Mouse (Mus musculus) hindbrain, postnatal 0 days (tissue): ENCODE measurements around the gene Bcl2l13. TPM values are rescaled to one million over a fixed set of nuclear protein-coding genes. Genes with fewer than 3 reads are reported as not detected.

Experiments used
- ATAC-seq: fragments of 200-750 bp; cut with Nextera tagmentation; 2 replicates; pipeline ENCODE4 v1.8.0; 2017; ENCODE audit warnings: mild to moderate bottlenecking, moderate TSS enrichment, moderate library complexity
- DNase-seq: peaks from one replicate; pipeline ENCODE4 v3.0.0-alpha.2; 2015; ENCODE audit warnings: low spot score
- H3K27ac ChIP-seq: fragments of 300-500 bp; sonication (generic); 2 replicates; pipeline ENCODE4 v1.5.1; 2014; ENCODE audit warnings: mild to moderate bottlenecking
- H3K27me3 ChIP-seq: fragments of 300-500 bp; sonication (generic); 2 replicates; pipeline ENCODE4 v1.6.1; 2014; ENCODE audit warnings: low read length, mixed read lengths; ENCODE audit not compliant: insufficient read depth
- H3K36me3 ChIP-seq: fragments of 300-500 bp; sonication (generic); 2 replicates; pipeline ENCODE4 v1.6.1; 2014; ENCODE audit warnings: low read length, mixed read lengths; ENCODE audit not compliant: insufficient read depth
- H3K4me1 ChIP-seq: fragments of 300-500 bp; sonication (generic); 2 replicates; pipeline ENCODE4 v1.6.1; 2014; ENCODE audit warnings: antibody characterized with exemption, low read length, mixed read lengths; ENCODE audit not compliant: insufficient read depth
- H3K4me2 ChIP-seq: fragments of 300-500 bp; sonication (generic); 2 replicates; pipeline ENCODE4 v1.6.1; 2014; ENCODE audit warnings: low read depth, mild to moderate bottlenecking, low read length, moderate library complexity, mixed read lengths
- H3K4me3 ChIP-seq: fragments of 300-500 bp; sonication (generic); 2 replicates; pipeline ENCODE4 v1.5.1; 2014; ENCODE audit warnings: low read length
- H3K9ac ChIP-seq: fragments of 300-500 bp; sonication (generic); replicated peaks from 2 replicates; pipeline ENCODE4 v1.6.1; 2014; ENCODE audit warnings: mild to moderate bottlenecking, low read length, moderate library complexity, mixed read lengths
- H3K9me3 ChIP-seq: fragments of 300-500 bp; sonication (generic); 2 replicates; pipeline ENCODE4 v1.6.1; 2016; ENCODE audit warnings: low read length, mixed read lengths
- CTCF ChIP-seq: IDR thresholded peaks from 2 replicates; pipeline ENCODE4 v1.5.1; 2016; ENCODE audit warnings: antibody characterized with exemption, control low read depth, low read depth
- WGBS: fragments of 180-500 bp; shearing (Covaris S2); extraction: QIAGEN DNeasy Blood & Tissue Kit; methylation state at CpG from one replicate; pipeline ENCODE4 v1.1.7; 2014; 5-methylcytosine and 5-hydroxymethylcytosine counted together
- polyA plus RNA-seq: library from polyadenylated mRNA; unstranded; fragments of >200 nt; fragmentation: Nextera tagmentation; extraction: Ambion mirVana; gene quantifications from 2 replicates; pipeline ENCODE4 v1.2.1, GENCODE M21; 2015
- total RNA-seq: library from RNA; depleted of rRNA; stranded (reverse); fragments of >200 nt; gene quantifications from 2 replicates; pipeline ENCODE4 v1.2.3, GENCODE M21; 2014

Gene Bcl2l13
- total and polyA plus RNA-seq, 2 experiments from 2014 or later: 25.5 to 177 TPM

GRCm38 (mm10) chr6:120819294-120819693 is 16.7 kb upstream of the Bcl2l13 start:
- no peak for ATAC-seq

GRCm38 (mm10) chr6:120820144-120820543 is 15.9 kb upstream of the Bcl2l13 start:
- H3K4me3 ChIP-seq: no peak overlapping the region
- no peaks in the 10 kb centered on the region for H3K27me3 ChIP-seq
- no peak for TF ChIP-seq CTCF
- no peak overlapping the region for H3K9ac ChIP-seq
- H3K27ac ChIP-seq: no peak overlapping the region
- no peak for ATAC-seq
- H3K9me3 ChIP-seq: no peaks in the 10 kb centered on the region
- DNase-seq: no peak
- peaks cover 18% of the 10 kb centered on the region for H3K36me3 ChIP-seq
- H3K4me2 ChIP-seq: no peak overlapping the region
- 92% methylated on average over 5 of the region's 5 CpGs for WGBS
- peaks cover 10% of the 10 kb centered on the region; the same call in 1 of the 2 replicates for H3K4me1 ChIP-seq

More at GRCm38 (mm10) chr6:120819294-120819693, 16.7 kb upstream of the Bcl2l13 start:
- no peak for TF ChIP-seq CTCF
- no peak overlapping the region for H3K4me2 ChIP-seq
- WGBS: 98% methylated on average over 2 of the region's 2 CpGs
- H3K9me3 ChIP-seq: no peaks in the 10 kb centered on the region
- no peak overlapping the region for H3K27ac ChIP-seq
- no peak overlapping the region for H3K9ac ChIP-seq
- peaks cover 18% of the 10 kb centered on the region for H3K36me3 ChIP-seq
- H3K4me3 ChIP-seq: no peak overlapping the region
- no peak for DNase-seq
- H3K4me1 ChIP-seq: peaks cover 10% of the 10 kb centered on the region; the same call in 1 of the 2 replicates
- H3K27me3 ChIP-seq: no peaks in the 10 kb centered on the region

GRCm38 (mm10) chr6:120820941-120821340 is 15.1 kb upstream of the Bcl2l13 start:
- TF ChIP-seq CTCF: no peak
- Histone ChIP-seq H3K4me2 (peak overlapping the region; percentile 79; the same call in 1 of the 2 replicates), H3K9ac (no peak overlapping the region), H3K27me3 (no peaks in the 10 kb centered on the region), H3K4me1 (peaks cover 10% of the 10 kb centered on the region; the same call in 1 of the 2 replicates), H3K27ac (no peak overlapping the region), H3K4me3 (no peak overlapping the region), H3K36me3 (peaks cover 18% of the 10 kb centered on the region), H3K9me3 (no peaks in the 10 kb centered on the region)
- DNase-seq: no peak
- no peak for ATAC-seq
- 96% methylated on average over 1 of the region's 1 CpGs for WGBS

- H3K4me1 ChIP-seq: peaks cover 10% of the 10 kb centered on the region; the same call in 1 of the 2 replicates
- no peak overlapping the region for H3K27ac ChIP-seq
- H3K4me3 ChIP-seq: peak overlapping the region; percentile 96
- DNase-seq (no peak), ATAC-seq (no peak)
- H3K27me3 ChIP-seq: no peaks in the 10 kb centered on the region
- H3K36me3 ChIP-seq: peaks cover 18% of the 10 kb centered on the region
- no peaks in the 10 kb centered on the region for H3K9me3 ChIP-seq
- H3K9ac ChIP-seq: peak overlapping the region; percentile 86
- H3K4me2 ChIP-seq: peak overlapping the region; percentile 79
- no peak for TF ChIP-seq CTCF
- WGBS: 47% methylated on average over 5 of the region's 5 CpGs
Observed at GRCm38 (mm10) chr6:120821715-120822114, 14.3 kb upstream of the Bcl2l13 start.

DNA sequence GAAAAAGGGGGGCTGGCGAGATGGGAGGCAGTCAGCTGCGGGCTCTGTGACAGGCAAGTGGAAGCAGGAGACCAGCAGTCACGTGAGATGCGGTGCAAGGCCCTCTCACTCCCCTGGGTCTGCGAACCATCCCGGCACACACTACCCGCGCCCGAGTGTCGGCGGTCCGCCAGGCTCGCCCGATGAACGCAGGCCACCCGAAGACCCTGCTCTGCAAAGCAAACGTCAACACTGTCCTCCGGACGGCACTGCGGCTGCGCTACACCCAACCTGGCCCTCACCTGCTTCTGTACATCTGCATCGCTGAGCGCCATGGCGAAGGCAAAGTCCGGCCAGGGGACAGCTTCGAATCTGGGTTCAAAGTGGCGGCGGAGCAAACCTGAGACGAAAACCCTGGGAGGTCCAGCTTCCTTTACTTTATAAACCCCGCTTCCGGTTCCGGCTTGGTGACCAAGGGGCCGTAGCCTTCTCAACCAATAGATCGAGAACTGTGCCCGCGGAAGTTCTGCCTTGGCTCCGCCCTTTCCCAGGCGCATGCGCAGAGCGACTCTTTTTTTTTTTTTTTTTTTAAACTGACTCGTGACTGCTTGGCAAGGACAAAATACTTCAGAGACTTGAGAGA is 13.6 kb upstream of the Bcl2l13 start, which contains the start of gene Atp6v1e1:
Gene Atp6v1e1, minus strand, starts transcription at position 487 of the 622 bp plus-strand sequence.
- Histone ChIP-seq H3K27ac (peak within 1 kb of the TSS; percentile 96), H3K4me1 (peaks cover 10% of the 10 kb centered on the region; the same call in 1 of the 2 replicates), H3K4me2 (peak within 1 kb of the TSS; percentile 79), H3K36me3 (peaks cover 15% of the 10 kb centered on the region), H3K4me3 (peak within 1 kb of the TSS; percentile 96), H3K27me3 (no peaks in the 10 kb centered on the region), H3K9ac (peak within 1 kb of the TSS; percentile 86), H3K9me3 (no peaks in the 10 kb centered on the region)
- WGBS: under 1% methylated on average over 41 of the region's 41 CpGs
- TF ChIP-seq CTCF: no peak
- ATAC-seq (peak; percentile 98), DNase-seq (peak; percentile 97)

DNA sequence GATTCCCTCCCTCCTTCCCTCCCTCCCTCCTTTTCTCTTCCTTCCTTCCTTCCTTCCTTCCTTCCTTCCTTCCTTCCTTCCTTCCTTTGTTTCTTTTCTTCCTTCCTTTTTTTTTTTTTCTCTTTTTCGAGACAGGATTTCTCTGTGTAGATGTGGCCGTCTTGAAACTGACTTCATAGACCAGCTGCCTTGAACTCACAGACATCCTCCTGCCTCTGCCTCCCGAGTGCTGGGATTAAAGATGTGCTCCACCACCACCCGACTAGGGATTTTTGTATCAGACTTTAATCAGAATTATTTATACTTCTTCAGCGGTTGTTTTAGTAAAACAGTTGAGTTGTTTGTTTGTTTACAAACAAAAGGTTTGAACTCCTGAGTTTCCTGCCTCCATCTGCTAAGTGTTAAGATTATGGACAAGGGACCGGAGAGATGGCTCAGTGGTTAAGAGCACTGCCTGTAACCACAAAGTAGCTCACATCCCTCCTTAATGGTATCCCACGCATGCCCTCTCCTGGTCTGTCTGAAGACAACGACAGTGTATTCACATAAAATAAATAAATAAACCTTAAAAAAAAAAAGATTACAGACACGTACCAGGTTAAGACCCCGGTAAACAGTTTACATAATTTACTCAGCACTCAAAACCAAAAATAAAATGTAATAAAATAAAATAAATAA is 12.9 kb upstream of the Bcl2l13 start:
- peak; percentile 41 for TF ChIP-seq CTCF
- ATAC-seq (peak; percentile 42), DNase-seq (peak; percentile 10)
- H3K36me3 ChIP-seq: peaks cover 8% of the 10 kb centered on the region
- no peaks in the 10 kb centered on the region for H3K27me3 ChIP-seq
- H3K4me3 ChIP-seq: peak overlapping the region; percentile 96
- H3K9me3 ChIP-seq: no peaks in the 10 kb centered on the region
- 55% methylated on average over 10 of the region's 10 CpGs for WGBS
- H3K4me2 ChIP-seq: peak overlapping the region; percentile 79; the same call in 1 of the 2 replicates
- no peak overlapping the region; the same call in 1 of the 2 replicates for H3K9ac ChIP-seq
- H3K4me1 ChIP-seq: peaks cover 10% of the 10 kb centered on the region; the same call in 1 of the 2 replicates
- H3K27ac ChIP-seq: peak overlapping the region; percentile 62; the same call in 1 of the 2 replicates
